Mouse (Mus musculus): ENCODE results near the gene Cdk5r2.

Gene Cdk5r2

DNA sequence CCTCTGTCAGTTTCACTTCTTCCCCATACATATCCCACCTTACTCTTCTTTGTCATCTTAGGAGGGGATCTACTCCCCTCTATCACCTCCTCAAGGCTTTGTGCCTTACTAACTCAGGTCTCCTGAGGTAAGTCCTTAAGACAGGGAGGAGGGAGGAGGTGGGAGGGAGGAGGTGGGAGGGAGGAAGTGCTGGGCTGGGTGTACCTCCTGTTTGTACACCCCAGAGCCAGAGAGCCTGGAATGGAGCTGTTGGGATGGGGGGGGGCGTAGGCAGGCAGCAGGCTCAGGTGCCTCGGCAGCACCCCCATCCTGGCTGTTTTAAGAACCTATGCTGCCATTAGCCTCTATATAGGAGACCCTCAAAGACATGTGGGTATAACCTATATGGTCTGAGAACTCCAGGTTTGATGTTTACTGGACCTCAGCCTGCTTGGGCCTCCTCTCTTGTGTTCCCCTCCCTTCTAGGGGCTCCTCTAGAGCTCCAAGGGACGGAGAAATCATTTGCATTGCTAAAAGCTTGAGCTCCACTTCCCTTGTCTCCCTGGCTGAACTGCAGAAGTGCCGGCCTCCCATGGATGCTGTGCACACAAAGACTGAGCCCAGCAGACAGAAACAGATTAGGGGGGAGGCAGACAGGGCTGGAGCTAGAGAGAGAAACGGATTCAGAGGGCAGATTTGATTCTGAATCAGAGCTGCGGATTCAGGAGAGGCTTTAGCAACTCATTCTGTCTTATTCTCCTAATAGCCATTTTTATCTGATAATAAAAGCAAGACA, 3.5 kb upstream of the Cdk5r2 start:
- no peak for DNase-seq (ENCODE audit: low spot score)

DNA sequence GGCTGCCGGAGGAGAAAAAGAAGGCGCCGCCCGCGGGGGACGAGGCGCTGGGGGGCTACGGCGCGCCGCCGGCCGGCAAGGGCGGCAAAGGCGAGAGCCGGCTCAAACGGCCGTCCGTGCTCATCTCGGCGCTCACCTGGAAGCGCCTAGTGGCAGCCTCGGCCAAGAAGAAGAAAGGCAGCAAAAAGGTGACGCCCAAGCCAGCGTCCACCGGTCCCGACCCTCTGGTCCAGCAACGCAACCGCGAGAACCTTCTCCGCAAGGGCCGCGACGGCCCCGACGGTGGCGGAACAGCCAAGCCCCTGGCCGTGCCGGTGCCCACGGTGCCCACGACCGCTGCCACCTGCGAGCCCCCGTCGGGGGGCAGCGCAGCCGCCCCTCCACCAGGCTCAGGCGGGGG, 422 bp downstream of the Cdk5r2 start:
- DNase-seq (ENCODE audit: low spot score): no peak

DNA sequence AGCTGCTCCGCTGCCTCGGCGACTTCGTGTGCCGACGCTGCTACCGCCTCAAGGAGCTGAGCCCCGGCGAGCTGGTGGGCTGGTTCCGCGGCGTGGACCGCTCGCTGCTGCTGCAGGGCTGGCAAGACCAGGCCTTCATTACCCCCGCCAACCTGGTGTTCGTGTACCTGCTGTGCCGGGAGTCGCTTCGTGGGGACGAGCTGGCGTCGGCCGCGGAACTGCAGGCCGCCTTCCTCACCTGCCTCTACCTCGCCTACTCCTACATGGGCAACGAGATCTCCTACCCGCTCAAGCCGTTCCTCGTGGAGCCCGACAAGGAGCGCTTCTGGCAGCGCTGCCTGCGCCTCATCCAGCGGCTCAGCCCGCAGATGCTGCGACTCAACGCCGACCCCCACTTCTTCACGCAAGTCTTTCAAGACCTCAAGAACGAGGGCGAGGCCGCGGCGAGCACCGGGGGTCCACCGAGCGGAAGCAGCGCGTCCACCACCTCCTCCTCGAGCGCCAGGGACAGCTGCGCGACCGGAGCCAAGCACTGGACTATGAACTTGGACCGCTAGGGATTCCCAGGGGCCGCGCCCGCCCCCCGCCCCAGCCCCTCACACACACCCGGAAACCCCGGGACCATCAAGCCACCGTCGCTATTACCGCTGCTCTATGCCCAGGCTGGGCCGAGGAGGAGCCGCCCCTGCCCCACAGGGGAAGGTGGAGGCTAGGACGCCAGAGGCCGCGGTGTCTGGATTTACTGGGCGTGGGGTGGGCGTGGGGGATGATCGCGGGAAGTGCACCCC, 1.1 kb downstream of the Cdk5r2 start:
- no peak for DNase-seq (ENCODE audit: low spot score)

DNA sequence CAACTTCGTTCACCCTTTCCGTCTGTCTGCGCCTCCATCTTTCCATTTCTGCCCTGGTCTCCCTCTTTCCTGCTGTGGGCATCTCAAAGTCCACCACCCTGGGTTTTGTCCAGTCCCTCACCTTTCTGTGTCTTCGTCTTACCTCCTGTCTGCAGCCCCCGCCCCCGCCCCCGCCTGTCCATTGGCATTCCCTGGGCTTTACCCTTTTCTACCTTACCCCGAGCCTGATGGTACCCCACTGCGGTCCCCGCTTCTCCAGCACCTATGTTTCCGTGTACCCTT, 1.6 kb downstream of the Cdk5r2 start:
- no peak for DNase-seq (ENCODE audit: low spot score)

DNA sequence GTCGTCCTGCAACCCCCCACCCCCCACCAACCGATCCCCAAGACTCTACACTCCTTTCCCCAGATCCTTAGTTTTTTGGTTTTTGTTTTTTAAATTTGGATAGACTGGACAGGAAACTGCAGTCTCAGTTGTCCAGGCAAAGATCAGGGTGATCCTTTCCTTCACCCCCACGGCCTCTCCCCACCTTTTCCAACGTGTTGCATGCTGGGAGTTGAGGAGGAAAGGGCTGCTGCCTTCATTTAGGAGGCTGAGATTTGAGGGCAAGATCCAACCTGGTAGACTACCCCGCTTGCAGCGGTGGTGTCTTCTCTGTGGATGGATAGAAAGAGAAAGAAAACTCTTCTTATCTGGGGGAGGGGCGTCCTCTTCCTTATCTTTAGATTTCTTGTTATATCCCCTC, 2.1 kb downstream of the Cdk5r2 start:
- no peak for DNase-seq (ENCODE audit: low spot score)

DNA sequence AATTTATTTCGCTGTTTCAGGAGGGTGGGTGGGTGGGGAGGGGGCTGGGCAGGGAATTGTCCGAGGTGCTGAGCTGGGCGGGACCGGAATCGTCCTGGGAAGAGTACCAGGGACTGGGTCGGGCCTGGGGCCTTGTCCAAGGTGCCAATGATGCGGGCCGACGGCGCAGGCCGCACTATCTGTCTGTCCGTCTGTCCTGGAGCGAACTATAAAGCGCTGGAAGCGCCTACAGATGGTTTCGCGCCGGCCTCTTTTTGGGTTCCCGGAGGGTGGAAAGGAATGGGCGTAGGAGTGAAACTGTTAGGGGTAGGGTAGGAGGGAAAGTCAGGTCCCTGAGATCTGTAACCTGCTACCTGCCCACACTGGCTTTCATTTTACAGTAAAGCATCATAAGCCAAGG, 2.5 kb downstream of the Cdk5r2 start:
- no peak for DNase-seq (ENCODE audit: low spot score)

DNA sequence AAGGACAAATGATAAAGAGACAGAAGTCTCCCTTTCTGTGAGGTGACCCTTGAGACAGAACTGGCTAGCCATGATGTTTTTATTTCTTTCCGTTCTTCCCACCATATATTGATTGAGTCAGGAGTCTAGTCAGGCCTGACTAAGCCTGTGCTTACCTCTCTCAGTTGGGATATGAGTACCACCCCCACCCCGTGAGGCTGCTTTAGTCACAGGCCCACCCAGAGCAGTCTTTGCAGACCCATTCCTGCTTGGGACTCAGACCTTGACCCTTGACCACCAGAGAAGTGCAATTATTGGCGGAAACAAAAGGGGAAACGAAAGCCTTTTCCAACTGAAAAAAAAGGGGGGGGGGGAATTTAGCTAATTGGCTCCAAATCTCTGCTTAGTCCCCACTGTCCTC, 2.9 kb downstream of the Cdk5r2 start:
- DNase-seq (ENCODE audit: low spot score): no peak

DNA sequence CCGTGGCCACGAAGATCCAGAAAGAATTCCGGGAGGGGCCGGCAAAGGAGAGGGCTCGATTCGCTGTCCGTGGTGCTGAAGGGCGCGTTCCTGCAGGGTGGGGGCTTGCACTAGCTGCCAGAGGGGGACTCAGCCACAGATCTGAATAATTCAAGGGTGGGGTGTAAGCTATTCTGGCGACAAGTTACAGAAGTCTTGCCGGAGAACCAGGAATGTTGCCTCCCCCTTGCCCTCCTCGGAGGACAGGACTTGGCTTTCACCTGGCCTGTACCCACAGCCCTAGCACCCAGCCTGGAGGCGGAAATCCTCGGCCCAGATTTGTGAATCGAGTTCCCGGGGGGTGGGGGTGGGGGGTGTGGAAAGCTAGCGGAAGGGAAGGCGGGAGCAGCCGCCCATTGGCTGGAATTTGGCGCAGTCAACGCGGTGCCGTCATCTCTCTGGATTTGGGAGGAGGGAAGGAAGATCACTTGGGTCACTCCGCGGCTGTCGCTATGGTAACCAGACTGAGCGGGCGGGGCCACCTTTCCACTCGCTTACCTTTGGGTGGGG, 3.5 kb downstream of the Cdk5r2 start:
- DNase-seq (ENCODE audit: low spot score): peak; percentile 66

DNA sequence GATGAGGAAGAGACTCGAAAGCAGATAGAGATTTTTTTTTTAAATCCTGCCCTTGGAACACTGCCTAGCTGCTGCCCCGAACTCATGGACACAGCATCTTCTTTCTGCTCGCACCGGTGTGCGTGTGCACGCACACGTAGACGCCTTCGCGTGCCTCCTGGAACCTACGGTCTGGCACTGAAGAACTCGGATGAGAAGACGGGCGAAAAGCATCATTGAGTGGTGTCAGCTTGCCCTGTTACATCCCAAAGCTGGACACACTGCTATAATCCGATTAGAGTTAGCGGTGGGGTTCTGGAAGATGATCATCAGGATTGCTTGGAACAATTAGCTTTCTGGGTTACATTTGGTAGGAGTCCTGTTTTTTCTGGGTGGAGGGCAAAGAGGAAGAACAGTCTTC, 4.1 kb downstream of the Cdk5r2 start:
- no peak for DNase-seq (ENCODE audit: low spot score)

DNA sequence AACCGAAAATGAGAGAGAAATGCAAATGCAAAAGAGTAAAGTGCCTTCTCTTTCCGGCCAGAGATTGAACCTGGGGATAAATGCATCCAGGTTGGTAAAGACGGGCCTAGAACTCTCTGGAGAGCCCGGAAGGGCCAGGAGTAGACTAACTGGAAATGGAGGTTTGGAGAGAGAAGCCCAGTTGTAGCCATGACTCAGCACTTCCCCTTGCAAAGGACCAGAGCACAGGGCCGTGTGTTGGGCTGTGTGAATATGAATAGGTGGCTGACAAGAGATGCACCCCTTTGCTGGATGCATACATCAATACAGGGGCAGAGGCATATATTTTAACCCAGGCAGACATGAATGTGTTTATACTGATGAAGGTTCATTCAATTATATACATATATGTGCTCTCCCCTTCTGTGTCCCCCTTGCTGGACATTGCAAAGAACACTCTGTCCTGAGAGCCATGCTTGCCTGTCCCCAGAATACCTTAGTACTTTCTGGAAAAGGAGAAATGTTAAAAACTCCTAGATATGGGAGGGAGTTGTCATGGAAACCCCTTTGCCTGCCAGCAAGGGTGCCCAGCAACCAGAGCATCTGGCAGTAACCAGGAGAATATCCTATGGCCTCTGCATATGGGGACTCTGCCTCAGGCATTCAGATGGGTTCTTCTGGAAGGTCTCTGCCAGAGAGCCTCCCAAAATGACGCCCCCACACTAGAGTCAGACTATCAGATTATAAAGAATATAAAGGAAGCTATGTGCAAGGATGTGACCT, 4.7 kb downstream of the Cdk5r2 start:
- DNase-seq (ENCODE audit: low spot score): no peak

DNA sequence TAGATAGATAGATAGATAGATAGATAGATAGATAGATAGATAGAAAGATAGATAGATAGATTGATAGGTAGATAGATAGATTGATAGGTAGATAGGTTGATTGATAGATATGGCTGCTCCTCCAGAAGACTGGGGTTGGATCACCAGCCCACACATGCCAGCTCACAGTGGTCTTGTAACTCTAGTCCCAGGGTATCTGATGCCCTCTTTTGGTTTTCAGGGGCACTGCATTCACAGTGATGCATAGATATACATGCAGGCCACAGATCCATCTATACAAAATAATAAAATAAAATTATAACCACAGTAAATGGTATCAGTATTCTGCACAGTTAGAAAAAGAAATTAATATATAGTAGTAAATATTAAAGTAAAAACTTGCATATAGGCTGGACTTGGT, 7.0 kb downstream of the Cdk5r2 start:
- no peak for DNase-seq (ENCODE audit: low spot score)

DNA sequence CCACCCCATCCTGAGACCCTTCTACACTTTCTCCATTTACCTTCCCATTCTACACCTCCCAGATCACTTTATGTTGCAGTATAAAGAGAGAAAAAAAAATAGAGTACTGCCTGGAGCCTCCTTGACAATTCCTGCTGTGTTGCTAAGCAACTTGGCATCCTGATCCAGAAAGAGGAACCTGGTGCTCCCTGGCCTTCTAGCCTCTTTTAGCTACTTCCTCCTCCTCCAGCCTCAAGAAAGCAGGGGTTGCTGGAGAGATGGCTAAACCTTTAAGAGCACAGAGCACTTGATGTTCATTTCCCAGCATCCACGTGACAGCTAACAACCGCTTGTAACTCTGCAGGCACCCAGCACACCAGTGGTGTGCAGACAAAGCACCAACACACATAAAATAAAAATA, 17.5 kb downstream of the Cdk5r2 start:
- no peak for DNase-seq (ENCODE audit: low spot score)

DNA sequence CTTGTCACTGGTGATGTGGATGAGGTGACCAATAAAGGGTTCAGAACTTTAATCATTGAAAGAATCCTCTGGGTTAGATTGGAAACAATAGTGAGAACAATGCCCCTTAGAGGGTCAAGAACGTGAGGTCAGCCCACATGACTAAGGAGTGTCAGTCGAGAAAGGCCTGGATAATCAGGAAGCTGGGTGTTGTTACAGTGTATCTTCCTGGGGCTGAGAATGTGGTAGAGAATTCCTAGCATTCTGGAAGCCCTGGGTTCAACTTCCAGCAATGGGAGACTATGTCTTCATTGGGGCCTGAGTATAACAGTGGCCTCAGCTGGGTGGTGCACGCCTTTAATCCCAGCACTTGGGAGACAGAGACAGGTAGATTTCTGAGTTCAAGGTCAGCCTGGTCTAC, 22.5 kb downstream of the Cdk5r2 start:
- no peak for DNase-seq (ENCODE audit: low spot score)

DNA sequence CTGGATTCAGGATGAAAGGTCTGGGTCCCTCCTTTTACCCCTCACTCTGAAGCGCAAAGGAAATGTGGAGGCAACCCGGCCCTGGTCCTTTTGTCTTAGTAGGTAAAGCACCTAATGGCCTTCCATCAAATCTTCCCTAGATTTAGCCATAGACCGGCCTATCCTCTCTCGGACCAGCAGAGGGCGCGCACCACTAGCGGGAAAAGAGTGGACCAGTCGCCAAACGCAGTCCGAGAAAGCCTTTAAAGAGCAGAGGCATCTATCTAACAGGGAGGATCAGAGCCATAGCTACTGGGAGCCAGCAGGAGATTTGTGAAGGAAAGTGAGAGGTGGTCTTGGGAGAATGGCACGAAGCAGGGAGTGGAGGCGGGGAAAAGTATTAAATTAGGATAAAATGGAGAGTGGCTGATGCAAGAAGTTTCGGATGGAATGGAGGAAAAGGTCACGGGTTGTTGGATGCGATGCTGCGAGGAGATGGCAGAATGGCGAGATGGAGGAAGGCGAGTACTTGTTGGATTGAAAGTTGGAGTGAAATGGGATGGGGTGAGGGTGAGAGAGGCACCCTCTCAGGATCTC, 26.1 kb downstream of the Cdk5r2 start:
- peak; percentile 67 for DNase-seq (ENCODE audit: low spot score)

DNA sequence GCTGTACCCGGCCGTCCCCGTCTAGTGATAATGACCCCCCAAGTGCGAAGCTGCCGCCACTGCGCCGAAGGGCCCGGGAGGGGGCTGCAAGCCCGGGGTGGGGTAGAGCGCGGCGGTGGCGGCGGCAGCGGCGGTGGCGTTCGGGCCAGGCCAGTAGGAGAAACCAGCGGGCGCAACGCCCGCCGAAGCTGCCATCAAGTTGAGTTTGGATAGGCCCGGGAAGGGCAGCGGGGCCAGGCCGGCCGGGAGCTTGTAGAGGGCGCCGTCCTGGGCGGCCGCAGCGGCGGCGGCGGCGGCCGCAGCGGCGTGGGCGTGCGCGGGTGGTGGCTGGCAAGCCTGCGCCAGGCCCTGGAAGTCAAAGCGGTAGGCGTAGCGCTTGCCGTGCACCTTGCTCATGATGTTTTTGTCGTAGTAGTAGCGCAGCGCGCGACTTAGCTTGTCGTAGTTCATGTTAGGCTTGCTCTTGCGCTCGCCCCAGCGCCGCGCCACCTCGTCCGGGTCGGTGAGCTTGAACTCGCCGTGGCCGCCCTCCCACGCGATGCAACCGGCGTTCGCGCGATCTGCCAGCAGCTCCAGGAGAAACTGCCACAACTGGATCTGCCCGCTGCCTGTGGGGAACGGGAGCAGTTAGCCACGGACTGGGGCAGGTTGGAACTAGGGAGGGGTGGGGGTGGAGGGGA, 27.5 kb downstream of the Cdk5r2 start:
- peak; percentile 20 for DNase-seq (ENCODE audit: low spot score)

DNA sequence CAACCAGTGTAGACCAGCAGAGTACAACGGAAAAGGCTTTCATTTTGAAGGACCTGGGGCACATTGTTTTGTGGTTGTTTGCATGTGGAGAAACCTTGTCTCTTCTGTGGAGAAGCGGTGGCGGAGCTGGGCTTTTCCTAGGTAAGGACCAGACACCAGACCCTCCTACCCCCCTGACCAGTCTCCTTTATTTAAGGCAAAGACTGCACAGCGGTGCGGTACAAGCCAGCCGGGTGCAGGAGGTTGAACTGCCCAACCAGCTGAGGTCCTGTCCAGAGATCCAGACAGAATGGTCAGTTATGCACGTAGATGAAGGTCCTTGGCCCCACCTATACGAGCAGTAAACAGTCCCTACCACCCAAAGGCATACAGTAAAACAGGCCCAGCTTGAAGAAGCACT, 28.1 kb downstream of the Cdk5r2 start:
- DNase-seq (ENCODE audit: low spot score): no peak

DNA sequence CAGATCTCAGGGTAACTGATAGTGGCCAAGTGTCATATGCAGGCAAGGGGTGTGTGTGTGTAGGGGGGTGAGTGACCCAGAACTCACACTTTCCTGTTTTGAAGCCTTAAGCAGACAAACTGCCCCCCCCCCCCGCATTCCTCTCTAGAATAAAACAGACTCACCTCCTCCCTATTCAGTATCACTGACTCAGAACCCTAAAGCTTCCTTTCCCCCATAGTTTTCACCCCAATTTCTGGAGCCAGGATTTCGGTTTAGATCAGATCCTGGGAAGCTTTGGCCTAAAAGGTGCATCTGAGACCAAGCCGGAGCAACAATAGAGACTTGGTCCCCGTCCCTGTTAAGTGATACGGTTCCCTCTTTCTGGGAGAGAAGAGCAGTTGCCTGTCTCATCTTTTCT, 28.7 kb downstream of the Cdk5r2 start:
- DNase-seq (ENCODE audit: low spot score): no peak

DNA sequence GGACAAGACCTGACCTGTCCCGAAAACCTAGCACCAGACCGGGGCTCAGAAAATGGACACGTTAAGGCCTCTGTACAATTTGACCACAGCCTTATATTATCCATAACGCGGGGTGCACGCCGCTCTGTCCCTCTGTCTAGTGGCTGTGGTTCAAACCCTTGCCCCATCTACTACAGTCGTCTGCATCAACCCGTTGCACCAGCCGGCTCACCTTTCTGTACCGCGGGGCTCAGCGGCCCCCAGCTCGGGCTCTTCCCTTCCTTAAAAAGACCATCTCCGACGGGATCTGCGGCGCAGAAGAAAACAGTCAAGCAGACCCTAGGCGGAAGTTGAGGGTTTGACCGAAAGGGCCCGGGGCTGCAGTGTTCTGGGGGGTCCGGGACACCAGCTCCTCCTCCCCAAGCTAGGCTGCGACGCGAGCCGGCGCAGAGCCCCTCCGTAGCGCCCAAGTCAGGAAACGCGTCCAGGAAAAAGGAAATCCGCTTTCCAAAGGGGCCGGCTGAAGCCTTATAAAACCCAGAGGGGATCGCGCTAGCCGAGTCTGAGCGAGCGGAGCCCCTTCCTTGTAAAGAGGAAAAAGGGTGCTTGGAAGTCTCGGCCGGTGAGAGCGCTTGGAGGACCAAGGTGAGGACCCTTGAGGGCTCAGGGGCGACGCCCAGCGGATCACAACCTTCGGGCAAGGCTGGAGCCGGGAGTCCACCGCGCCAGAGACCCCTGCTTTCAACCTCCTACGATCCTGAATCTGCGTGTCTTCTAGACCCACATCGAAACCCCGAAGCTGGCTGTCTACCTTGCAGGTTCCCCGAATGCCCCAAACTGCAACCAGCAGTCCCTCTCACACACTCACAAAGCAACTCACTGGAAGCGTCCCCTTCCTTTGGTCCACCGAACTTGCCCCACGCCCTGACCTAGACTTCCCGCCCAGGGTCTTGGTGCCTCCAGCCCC, 29.7 kb downstream of the Cdk5r2 start:
- no peak for DNase-seq (ENCODE audit: low spot score)

DNA sequence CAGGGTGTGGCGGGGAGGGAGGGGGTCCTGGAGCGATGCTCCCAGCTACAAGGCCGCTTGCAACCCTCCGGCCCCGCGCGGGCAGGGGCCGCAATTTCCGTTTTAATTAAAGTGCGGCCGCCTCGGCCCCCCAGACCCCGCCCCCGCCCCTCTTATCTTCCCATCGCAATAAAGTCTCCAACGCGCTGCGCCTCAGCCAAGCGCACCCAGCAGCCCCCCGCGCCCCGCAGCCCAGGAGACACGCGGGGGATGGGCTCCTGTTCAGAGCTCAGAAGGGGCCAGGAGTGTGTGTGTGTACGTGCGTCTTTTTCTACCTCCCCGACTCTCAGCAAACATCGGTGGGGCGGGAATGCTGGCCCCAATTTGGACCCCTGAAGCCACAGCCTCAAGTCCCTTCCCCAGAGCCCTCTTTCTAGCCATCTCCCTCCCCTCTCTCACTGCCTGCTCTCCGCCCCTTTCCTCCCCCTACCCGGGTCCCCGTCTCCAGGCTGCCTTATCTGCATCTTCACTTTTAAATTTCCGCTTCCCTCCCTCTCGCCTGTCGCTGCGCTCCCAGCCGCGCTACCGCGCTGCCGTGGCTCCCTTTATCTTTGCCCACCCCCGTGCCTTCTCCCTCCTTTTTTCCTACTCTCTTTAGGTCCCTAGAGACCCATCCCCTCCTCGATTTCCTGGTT, 30.8 kb downstream of the Cdk5r2 start, which contains the start of gene Fev:
Gene Fev, minus strand, starts transcription at position 51 of the 674 bp plus-strand sequence.
- DNase-seq (ENCODE audit: low spot score): no peak

DNA sequence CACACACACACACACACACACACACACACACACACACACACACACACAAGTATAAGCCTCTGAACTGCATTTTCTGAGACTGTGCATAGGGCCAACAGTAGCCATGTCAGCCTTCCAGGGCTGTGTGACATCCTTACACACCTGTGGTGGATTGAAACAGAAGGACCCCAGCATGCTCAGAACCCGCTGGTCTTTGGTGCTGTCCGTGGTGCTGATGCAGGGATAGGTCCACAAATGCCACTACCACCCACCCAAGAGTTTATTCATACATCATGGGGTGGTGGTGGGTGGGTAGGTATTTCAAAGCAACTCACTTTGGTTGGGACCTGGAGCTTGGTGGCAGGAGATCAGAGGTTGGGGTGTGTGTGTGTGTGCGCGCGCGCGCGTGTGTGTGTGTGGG, 36.8 kb downstream of the Cdk5r2 start:
- DNase-seq (ENCODE audit: low spot score): peak; percentile 46
